ENCODE assay signal across 29 mouse cellular contexts in the genomic region with DNA sequence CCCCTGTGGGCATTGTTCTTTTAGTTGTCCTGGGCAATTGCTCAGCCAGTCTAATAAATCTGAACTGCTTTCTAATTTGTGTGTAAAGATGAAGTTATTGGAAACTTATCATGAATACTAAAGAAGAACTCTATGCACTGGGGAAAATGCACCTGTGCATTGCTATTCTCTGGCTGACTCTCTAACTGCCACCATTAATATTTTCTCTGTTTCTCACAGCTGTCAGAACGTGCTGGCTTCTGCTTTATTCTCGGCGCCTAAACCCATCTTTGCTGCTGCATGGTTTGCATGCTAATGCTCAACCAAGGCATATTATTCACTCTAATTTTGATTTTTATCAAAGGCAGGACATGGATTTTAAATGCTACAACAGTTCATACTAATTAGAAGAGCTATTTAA.
DNase-seq lines count a peak whose midpoint lies in the region; ATAC-seq and TF ChIP-seq lines count a peak whose summit lies in the region.
"Had no signal": no experiment of that assay in that cellular context is flagged by ENCODE, and none has a peak within 500 bp of the region (broad histone marks: within the 10 kb centered on the region; RNA-seq: fewer than 3 reads in every experiment).

No protein-coding gene starts in this region.

- H3K27me3 ChIP-seq in forebrain, postnatal 0 days (ENCODE audit: insufficient read depth, low read length) = no peaks in the 10 kb centered on the region
- H3K27me3 ChIP-seq in forebrain, embryonic 15.5 days = no peaks in the 10 kb centered on the region
- H3K27me3 ChIP-seq in midbrain, embryonic 14.5 days (ENCODE audit: control insufficient read depth, insufficient read depth, low read length) = no peaks in the 10 kb centered on the region
- no peaks in the 10 kb centered on the region for H3K27me3 ChIP-seq in midbrain, embryonic 11.5 days (ENCODE audit: control insufficient read depth, insufficient read depth, low read length)
- no peaks in the 10 kb centered on the region for H3K27me3 ChIP-seq in midbrain, embryonic 16.5 days (ENCODE audit: control insufficient read depth, insufficient read depth, low read depth, low read length)
- no peaks in the 10 kb centered on the region for H3K27me3 ChIP-seq in midbrain, embryonic 10.5 days (ENCODE audit: low read depth, poor library complexity, severe bottlenecking)
- no peaks in the 10 kb centered on the region for H3K27me3 ChIP-seq in midbrain, postnatal 0 days (ENCODE audit: insufficient read depth, low read length)
- no peaks in the 10 kb centered on the region for H3K27me3 ChIP-seq in kidney, embryonic 15.5 days
- H3K27me3 ChIP-seq: CH12.LX; embryonic facial prominence, embryonic 13.5 days; embryonic facial prominence, embryonic 15.5 days; forebrain, embryonic 12.5 days; Patski had no signal

- H3K4me1 ChIP-seq in forebrain, postnatal 0 days (ENCODE audit: insufficient read depth) = no peaks in the 10 kb centered on the region
- H3K4me1 ChIP-seq in forebrain, embryonic 15.5 days = no peaks in the 10 kb centered on the region
- no peaks in the 10 kb centered on the region for H3K4me1 ChIP-seq in midbrain, embryonic 14.5 days (ENCODE audit: control insufficient read depth, insufficient read depth, low read length)
- H3K4me1 ChIP-seq in midbrain, embryonic 11.5 days (ENCODE audit: control insufficient read depth, insufficient read depth, low read length) = no peaks in the 10 kb centered on the region
- no peaks in the 10 kb centered on the region for H3K4me1 ChIP-seq in midbrain, embryonic 16.5 days (ENCODE audit: control insufficient read depth, insufficient read depth, low read length)
- H3K4me1 ChIP-seq in midbrain, embryonic 10.5 days = no peaks in the 10 kb centered on the region
- H3K4me1 ChIP-seq in midbrain, postnatal 0 days (ENCODE audit: insufficient read depth, low read length) = no peaks in the 10 kb centered on the region
- H3K4me1 ChIP-seq in kidney, embryonic 15.5 days = no peaks in the 10 kb centered on the region
- H3K4me1 ChIP-seq: embryonic facial prominence, embryonic 13.5 days; embryonic facial prominence, embryonic 15.5 days; forebrain, embryonic 10.5 days; forebrain, embryonic 12.5 days had no signal

- peak; percentile 50; the same call in 1 of the 2 replicates for ATAC-seq in forebrain, postnatal 0 days
- no peak for ATAC-seq in forebrain, embryonic 15.5 days (replicated peaks)
- no peak for ATAC-seq in midbrain, embryonic 14.5 days (ENCODE audit: low FRiP score, low TSS enrichment)
- no peak for ATAC-seq in midbrain, embryonic 11.5 days (ENCODE audit: low FRiP score)
- peak; percentile 62; the same call in 1 of the 2 replicates for ATAC-seq in midbrain, embryonic 16.5 days
- ATAC-seq in midbrain, postnatal 0 days (ENCODE audit: low FRiP score) = no peak; the same call in 1 of the 2 replicates
- no peak for ATAC-seq in kidney, embryonic 15.5 days (replicated peaks; ENCODE audit: low FRiP score)
- ATAC-seq: activated CD4-positive, CD25-positive, alpha-beta regulatory T cell, adult 4 months; CD4-positive, CD25-positive, alpha-beta regulatory T cell, adult 4 months; forebrain, embryonic 14.5 days; Patski had no signal

- WGBS in forebrain, postnatal 0 days = 58% methylated on average over 3 of the region's 3 CpGs
- WGBS in forebrain, embryonic 15.5 days = 71% methylated on average over 3 of the region's 3 CpGs
- WGBS in midbrain, embryonic 14.5 days = 47% methylated on average over 3 of the region's 3 CpGs
- WGBS in midbrain, embryonic 11.5 days = 89% methylated on average over 3 of the region's 3 CpGs
- WGBS in midbrain, embryonic 16.5 days = 52% methylated on average over 3 of the region's 3 CpGs
- 92% methylated on average over 3 of the region's 3 CpGs for WGBS in midbrain, embryonic 10.5 days
- 38% methylated on average over 3 of the region's 3 CpGs for WGBS in midbrain, postnatal 0 days
- 82% methylated on average over 3 of the region's 3 CpGs for WGBS in kidney, embryonic 15.5 days

- no peak overlapping the region for H3K4me3 ChIP-seq in forebrain, postnatal 0 days (ENCODE audit: low read depth, low read length)
- no peak overlapping the region for H3K4me3 ChIP-seq in forebrain, embryonic 15.5 days
- H3K4me3 ChIP-seq in midbrain, embryonic 14.5 days (replicated peaks; ENCODE audit: low read depth, low read length) = no peak overlapping the region
- no peak overlapping the region for H3K4me3 ChIP-seq in midbrain, embryonic 11.5 days (ENCODE audit: low read depth, low read length)
- no peak overlapping the region for H3K4me3 ChIP-seq in midbrain, embryonic 16.5 days (ENCODE audit: low read depth, low read length)
- H3K4me3 ChIP-seq in midbrain, embryonic 10.5 days = no peak overlapping the region
- no peak overlapping the region for H3K4me3 ChIP-seq in midbrain, postnatal 0 days (ENCODE audit: low read depth, low read length)
- H3K4me3 ChIP-seq in kidney, embryonic 15.5 days (replicated peaks) = no peak overlapping the region
- H3K4me3 ChIP-seq: embryonic facial prominence, embryonic 13.5 days; embryonic facial prominence, embryonic 15.5 days; erythroblast, embryonic 14.5 days; forebrain, embryonic 10.5 days; forebrain, embryonic 12.5 days had no signal

- H3K4me2 ChIP-seq in forebrain, postnatal 0 days (ENCODE audit: low read depth) = no peak overlapping the region
- no peak overlapping the region for H3K4me2 ChIP-seq in forebrain, embryonic 15.5 days (replicated peaks)
- no peak overlapping the region for H3K4me2 ChIP-seq in midbrain, embryonic 14.5 days (ENCODE audit: low read length)
- H3K4me2 ChIP-seq in midbrain, embryonic 11.5 days = no peak overlapping the region
- no peak overlapping the region for H3K4me2 ChIP-seq in midbrain, embryonic 16.5 days (ENCODE audit: low read length)
- H3K4me2 ChIP-seq in midbrain, postnatal 0 days (ENCODE audit: low read depth, low read length, poor library complexity, severe bottlenecking) = no peak overlapping the region
- H3K4me2 ChIP-seq in kidney, embryonic 15.5 days = no peak overlapping the region
- H3K4me2 ChIP-seq: embryonic facial prominence, embryonic 13.5 days; embryonic facial prominence, embryonic 15.5 days; forebrain, embryonic 12.5 days had no signal

- no peak overlapping the region for H3K27ac ChIP-seq in forebrain, postnatal 0 days (ENCODE audit: low read depth, low read length)
- no peak overlapping the region for H3K27ac ChIP-seq in forebrain, embryonic 15.5 days (replicated peaks)
- H3K27ac ChIP-seq in midbrain, embryonic 14.5 days (replicated peaks; ENCODE audit: low read depth, low read length) = no peak overlapping the region
- H3K27ac ChIP-seq in midbrain, embryonic 11.5 days (ENCODE audit: low read depth, low read length) = no peak overlapping the region
- no peak overlapping the region for H3K27ac ChIP-seq in midbrain, embryonic 16.5 days (ENCODE audit: low read length)
- H3K27ac ChIP-seq in midbrain, embryonic 10.5 days (replicated peaks) = no peak overlapping the region
- H3K27ac ChIP-seq in midbrain, postnatal 0 days (ENCODE audit: low read depth, low read length) = no peak overlapping the region
- H3K27ac ChIP-seq in kidney, embryonic 15.5 days = no peak overlapping the region
- H3K27ac ChIP-seq: embryonic facial prominence, embryonic 13.5 days; embryonic facial prominence, embryonic 15.5 days; forebrain, embryonic 10.5 days; forebrain, embryonic 12.5 days had no signal

- DNase-seq in forebrain, postnatal 0 days = peak; percentile 2
- peak; percentile 58 for DNase-seq in midbrain, embryonic 14.5 days
- DNase-seq in midbrain, embryonic 11.5 days (ENCODE audit: low spot score, missing footprints) = no peak
- DNase-seq in midbrain, embryonic 10.5 days (ENCODE audit: low spot score) = no peak
- DNase-seq in midbrain, postnatal 0 days (ENCODE audit: low spot score) = peak; percentile 9
- DNase-seq: adrenal gland, adult 8-10 months; adrenal gland, postnatal 14 days; adrenal gland, postnatal 36 days; B cell, adult 2 months; cerebellum, adult 11-12 months; cerebellum, adult 8-10 months; cerebellum, adult 9-11 months; cerebellum, postnatal 14 days; cerebellum, postnatal 36 days; embryo, embryonic 11 days had no signal

- H3K9me3 ChIP-seq in forebrain, postnatal 0 days (ENCODE audit: low read length) = no peaks in the 10 kb centered on the region
- no peaks in the 10 kb centered on the region for H3K9me3 ChIP-seq in forebrain, embryonic 15.5 days
- no peaks in the 10 kb centered on the region for H3K9me3 ChIP-seq in midbrain, embryonic 14.5 days (ENCODE audit: control insufficient read depth, low read length)
- H3K9me3 ChIP-seq in midbrain, embryonic 11.5 days (ENCODE audit: control insufficient read depth, low read length) = no peaks in the 10 kb centered on the region
- H3K9me3 ChIP-seq in midbrain, embryonic 16.5 days (replicated peaks; ENCODE audit: control insufficient read depth, low read length, poor library complexity, severe bottlenecking) = no peaks in the 10 kb centered on the region
- H3K9me3 ChIP-seq in midbrain, embryonic 10.5 days (replicated peaks) = no peaks in the 10 kb centered on the region
- H3K9me3 ChIP-seq in midbrain, postnatal 0 days (ENCODE audit: low read length) = no peaks in the 10 kb centered on the region
- H3K9me3 ChIP-seq in kidney, embryonic 15.5 days (replicated peaks) = no peaks in the 10 kb centered on the region
- H3K9me3 ChIP-seq: embryonic facial prominence, embryonic 13.5 days; embryonic facial prominence, embryonic 15.5 days; forebrain, embryonic 10.5 days; forebrain, embryonic 12.5 days; G1E had no signal

- no peak for TF ChIP-seq CTCF in forebrain, postnatal 0 days (IDR thresholded peaks at IDR 0.05; ENCODE audit: low read depth)
- TF ChIP-seq CTCF in midbrain, postnatal 0 days (IDR thresholded peaks at IDR 0.05) = no peak

- no peaks in the 10 kb centered on the region for H3K36me3 ChIP-seq in forebrain, postnatal 0 days (ENCODE audit: insufficient read depth)
- H3K36me3 ChIP-seq in forebrain, embryonic 15.5 days = no peaks in the 10 kb centered on the region
- no peaks in the 10 kb centered on the region for H3K36me3 ChIP-seq in midbrain, embryonic 14.5 days (ENCODE audit: control insufficient read depth, insufficient read depth, low read length)
- no peaks in the 10 kb centered on the region for H3K36me3 ChIP-seq in midbrain, embryonic 11.5 days (ENCODE audit: control insufficient read depth, insufficient read depth, low read length)
- no peaks in the 10 kb centered on the region for H3K36me3 ChIP-seq in midbrain, embryonic 16.5 days (ENCODE audit: control insufficient read depth, insufficient read depth, low read length)
- no peaks in the 10 kb centered on the region for H3K36me3 ChIP-seq in midbrain, embryonic 10.5 days
- H3K36me3 ChIP-seq in midbrain, postnatal 0 days (ENCODE audit: insufficient read depth, low read length) = no peaks in the 10 kb centered on the region
- no peaks in the 10 kb centered on the region for H3K36me3 ChIP-seq in kidney, embryonic 15.5 days
- H3K36me3 ChIP-seq: embryonic facial prominence, embryonic 13.5 days; embryonic facial prominence, embryonic 15.5 days; forebrain, embryonic 10.5 days; forebrain, embryonic 12.5 days; G1E had no signal

- H3K9ac ChIP-seq in forebrain, postnatal 0 days = no peak overlapping the region
- no peak overlapping the region for H3K9ac ChIP-seq in forebrain, embryonic 15.5 days (replicated peaks)
- no peak overlapping the region for H3K9ac ChIP-seq in midbrain, embryonic 14.5 days (replicated peaks; ENCODE audit: low read length)
- no peak overlapping the region for H3K9ac ChIP-seq in midbrain, embryonic 11.5 days (ENCODE audit: low read length)
- H3K9ac ChIP-seq in midbrain, embryonic 16.5 days (ENCODE audit: low read depth, low read length) = no peak overlapping the region
- no peak overlapping the region for H3K9ac ChIP-seq in midbrain, postnatal 0 days (replicated peaks; ENCODE audit: low read length, poor library complexity, severe bottlenecking)
- H3K9ac ChIP-seq in kidney, embryonic 15.5 days = no peak overlapping the region
- H3K9ac ChIP-seq: embryonic facial prominence, embryonic 13.5 days; embryonic facial prominence, embryonic 15.5 days; forebrain, embryonic 12.5 days had no signal

Comparison
In these comparisons a context has a peak if more than half of its experiments do, and no peak if none do; other contexts are left out.
1. ATAC-seq: peak in forebrain, postnatal 0 days (single experiment) and midbrain, embryonic 16.5 days (single experiment); none in forebrain, embryonic 15.5 days (single experiment), midbrain, embryonic 14.5 days (single experiment), midbrain, embryonic 11.5 days (single experiment), midbrain, postnatal 0 days (single experiment) and kidney, embryonic 15.5 days (single experiment).
2. DNase-seq: peak in forebrain, postnatal 0 days (single experiment), midbrain, embryonic 14.5 days (single experiment) and midbrain, postnatal 0 days (single experiment); none in midbrain, embryonic 11.5 days (single experiment) and midbrain, embryonic 10.5 days (single experiment).